Mouse (Mus musculus) thymus, postnatal 10 days (tissue): ENCODE measurements around the gene Tbc1d32.

Experiments
- DNase-seq, 2 experiments: peaks; one replicate each; pipeline ENCODE4 v3.0.0; 2021; ENCODE audit warnings: low spot score in 2 of 2

The Tbc1d32 gene

GRCm38 (mm10) chr10:56106996-56107334, 121.5 kb downstream of the Tbc1d32 start:
- no peak for DNase-seq

- DNase-seq: peak; percentile 83 to 95
These were observed 122.0 kb downstream of the Tbc1d32 start, which contains the start of gene Msl3l2 for GRCm38 (mm10) chr10:56106333-56106995. Msl3l2 (plus strand) TSS chr10:56106917.

DNA sequence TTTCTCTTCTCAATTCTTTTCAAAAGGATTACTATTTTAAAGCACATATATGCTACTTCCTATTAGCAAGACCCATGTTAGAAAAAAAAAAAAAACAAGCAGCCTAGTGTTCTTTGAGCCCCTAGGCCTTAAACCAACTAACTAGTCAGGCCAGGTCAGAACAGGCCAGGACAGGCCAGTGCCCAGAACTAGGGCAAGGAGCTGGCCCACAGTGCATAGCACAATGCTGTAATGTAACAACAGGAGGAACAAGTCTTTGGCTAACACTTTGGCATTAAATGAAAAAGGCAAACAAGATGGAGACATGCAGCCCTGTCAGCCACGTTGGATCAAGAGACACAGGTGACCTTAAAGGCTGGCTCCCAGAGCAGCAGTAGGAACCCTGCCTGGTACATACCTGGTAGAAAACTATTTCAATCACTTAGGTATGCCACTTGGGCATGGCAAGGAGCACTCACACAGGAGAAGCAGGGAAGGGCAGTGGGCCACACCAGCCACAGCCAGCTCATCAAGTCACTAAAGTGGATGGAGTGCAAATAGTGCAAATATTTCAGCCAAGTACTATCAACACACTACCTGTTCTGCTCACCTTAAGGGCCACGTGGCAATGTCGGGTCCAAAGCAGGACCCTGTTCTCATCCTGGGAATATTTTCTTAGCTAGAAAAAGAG, 128.7 kb downstream of the Tbc1d32 start:
- DNase-seq: no peak

- no peak for DNase-seq
These were observed 129.4 kb downstream of the Tbc1d32 start for GRCm38 (mm10) chr10:56099126-56099525.

GRCm38 (mm10) chr10:56096757-56097156, 131.7 kb downstream of the Tbc1d32 start:
- no peak for DNase-seq

DNA sequence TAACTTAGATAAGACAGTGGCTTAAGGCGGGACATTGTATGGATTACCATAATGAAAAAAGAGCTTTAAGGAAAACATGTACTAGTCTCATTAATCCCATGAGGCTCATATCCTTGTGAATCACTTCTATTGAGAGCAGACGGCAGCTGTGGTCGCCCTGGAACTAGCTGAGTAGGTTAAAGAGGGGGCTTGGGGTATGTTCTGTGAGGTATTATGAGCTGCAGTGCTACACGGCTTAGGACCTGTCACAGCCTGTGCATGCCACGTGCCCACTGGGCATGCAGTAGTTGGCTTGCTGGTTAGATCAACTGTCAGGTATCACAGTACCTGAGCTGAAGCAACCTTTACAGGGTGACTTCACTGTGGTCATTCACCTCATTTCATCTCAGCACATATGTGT, 133.9 kb downstream of the Tbc1d32 start:
- DNase-seq: no peak

DNA sequence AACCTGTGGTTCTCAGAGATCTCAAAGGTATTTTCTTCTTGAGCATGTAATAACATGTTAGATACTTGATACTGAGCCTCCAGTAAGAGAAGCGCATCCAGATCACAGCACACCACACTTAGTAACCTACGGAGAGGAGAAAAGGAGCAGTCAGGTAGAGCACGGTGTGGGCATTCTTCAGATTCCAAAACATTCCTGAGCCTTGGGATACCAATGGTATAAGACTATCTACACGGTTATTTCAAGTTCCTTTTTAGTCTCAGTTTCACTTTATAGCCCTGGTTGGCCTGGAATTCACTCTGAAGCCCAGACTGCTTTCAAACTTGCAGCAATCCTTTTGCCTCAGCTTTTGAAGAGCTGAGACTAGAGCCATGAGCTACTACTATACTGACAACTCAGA, 138.8 kb downstream of the Tbc1d32 start:
- no peak for DNase-seq

GRCm38 (mm10) chr10:56062746-56063145, 165.7 kb downstream of the Tbc1d32 start:
- no peak for DNase-seq

DNA sequence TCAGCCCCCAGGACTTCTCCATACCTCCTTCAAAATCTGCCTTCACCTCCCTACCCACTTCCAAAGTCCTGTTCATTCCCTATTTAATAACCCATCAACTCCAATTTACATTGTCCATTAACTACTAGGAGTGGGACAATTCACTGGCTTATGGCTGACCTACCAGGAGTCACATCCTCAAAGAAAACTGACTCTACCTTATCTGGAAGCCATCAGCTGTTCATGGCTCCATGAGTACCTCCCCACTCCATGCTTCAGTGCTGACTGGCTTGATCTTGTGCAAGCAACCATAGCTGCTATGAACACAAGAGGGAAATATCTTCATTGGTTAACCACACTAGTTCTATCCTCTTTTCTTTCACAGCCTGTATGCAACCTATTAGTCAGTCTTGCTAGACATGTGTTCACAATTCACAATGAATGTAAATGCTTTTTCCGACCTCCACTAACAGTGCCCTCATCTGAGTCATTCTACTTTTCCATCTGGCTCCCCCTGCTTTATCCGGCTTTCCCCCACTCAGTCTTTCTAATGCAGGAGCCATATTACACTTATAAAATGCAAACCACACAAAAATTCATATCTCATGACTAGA, 167.2 kb downstream of the Tbc1d32 start:
- no peak for DNase-seq

GRCm38 (mm10) chr10:56058979-56059422, 169.5 kb downstream of the Tbc1d32 start:
- no peak for DNase-seq

DNA sequence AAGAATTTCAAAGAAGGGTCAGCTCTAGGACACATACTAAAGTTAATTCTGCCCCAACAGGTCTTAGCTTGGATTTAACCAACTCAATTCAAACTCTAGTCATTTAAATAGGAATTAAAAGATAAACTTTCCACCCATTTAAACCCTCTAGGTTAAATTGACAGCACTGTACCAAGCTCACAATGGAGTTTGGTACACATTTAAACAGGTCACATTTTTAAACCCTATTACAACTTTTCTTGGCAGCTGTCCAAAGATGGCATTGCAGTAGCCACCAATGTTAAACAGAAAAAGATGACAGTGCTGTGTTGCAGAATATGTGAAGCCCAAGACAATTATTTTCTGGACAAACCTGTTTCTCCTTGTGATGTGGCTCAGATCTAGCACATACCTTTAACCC, 203.1 kb downstream of the Tbc1d32 start:
- no peak for DNase-seq

- no peak for DNase-seq
These were observed 203.9 kb downstream of the Tbc1d32 start for GRCm38 (mm10) chr10:56024579-56024978.

DNA sequence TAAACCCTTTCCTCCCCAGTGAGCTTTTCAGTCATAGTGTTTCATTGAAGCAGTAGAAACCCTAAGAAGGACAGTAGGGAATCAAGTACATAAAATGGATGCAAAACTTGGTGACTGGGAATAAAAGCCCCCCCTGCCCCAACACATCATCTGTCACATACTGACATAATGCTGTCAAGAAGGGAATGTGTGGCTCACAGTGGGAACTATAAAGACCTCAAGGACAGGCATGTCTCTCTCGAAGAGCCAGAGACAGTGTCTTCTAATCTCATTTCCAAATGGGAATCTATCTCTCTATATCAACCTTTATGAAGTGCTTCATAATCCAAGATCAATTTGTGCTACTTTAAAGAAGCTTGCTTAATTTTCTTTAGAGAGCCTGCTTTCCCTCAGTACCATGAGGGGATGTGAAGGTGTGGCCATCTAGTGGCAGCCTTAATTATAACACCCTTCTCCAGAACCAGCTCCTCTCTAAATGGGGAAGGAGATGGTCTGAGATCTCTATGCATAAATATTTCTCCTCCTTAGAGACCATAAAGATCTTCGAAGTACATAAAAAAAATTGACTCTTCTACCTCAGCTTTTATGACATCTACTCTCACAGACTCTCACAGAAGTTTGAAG, 248.5 kb downstream of the Tbc1d32 start:
- DNase-seq: peak in 1 of 2 experiments; percentile 18

DNA sequence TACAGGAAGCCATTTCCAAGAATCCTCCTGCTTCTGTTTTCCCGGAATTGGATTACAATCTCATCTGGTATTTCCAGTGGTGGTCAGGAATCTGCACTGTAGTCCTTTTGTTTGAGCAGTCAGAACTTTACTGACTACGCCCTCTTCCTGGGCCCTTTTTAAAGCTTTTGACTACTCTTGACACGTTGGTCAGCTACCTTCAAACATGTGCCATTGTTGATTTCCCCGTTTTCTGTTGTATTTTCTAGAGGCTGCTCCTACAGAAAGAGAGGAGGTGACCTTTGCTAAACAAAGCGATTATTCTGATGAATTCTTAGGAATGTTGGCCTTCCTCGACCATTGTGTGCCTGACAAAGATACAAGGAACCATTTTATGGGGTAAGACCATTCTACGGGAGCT, 250.5 kb downstream of the Tbc1d32 start:
- DNase-seq: no peak
